Mouse (Mus musculus) Muller cell, postnatal 12 days (primary cell): ENCODE measurements around the gene Arsb.

ENCODE experiments used
- DNase-seq: peaks from one replicate; pipeline ENCODE4 v3.0.0-alpha.2; 2015; ENCODE audit errors: inconsistent ontology term

Arsb gene

DNA sequence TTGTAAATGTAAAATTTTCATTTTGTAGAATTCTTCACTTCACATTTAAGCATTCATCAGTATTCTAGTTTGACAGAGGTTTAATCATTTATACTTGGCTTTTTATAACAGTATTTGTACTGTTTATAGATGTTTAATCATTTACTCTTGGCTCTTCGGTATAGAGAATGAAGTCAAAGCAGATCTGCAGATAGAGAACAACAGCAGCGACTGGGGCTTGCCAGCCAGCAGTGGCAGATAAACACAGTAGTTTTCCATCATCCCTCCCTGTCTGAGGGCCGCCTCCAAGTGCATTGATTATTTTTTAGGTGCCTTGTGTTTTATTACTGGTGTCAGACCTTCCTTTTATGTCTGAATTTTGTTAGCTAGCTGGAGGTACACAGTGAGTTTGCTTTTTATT is 118.6 kb downstream of the Arsb start:
- no peak for DNase-seq

DNA sequence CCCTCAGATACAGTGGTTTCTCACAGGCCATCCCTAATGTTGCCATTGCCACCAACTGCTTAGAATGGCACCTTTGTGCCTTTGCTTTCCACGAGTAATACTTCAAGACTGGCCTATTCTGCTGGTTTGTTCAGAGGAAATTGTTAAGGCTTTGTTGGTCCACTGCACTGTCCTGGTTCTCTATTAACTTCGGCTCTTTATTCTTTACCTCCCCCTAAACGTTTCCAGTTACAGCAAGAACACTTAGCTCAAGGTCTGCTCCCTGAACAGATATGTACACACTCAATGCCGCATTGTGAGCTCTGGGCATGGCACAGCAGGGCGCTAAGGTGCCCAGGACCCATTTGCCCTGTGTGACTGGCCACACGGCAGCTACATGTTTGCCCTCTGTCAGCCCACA is 119.8 kb downstream of the Arsb start:
- no peak for DNase-seq

DNA sequence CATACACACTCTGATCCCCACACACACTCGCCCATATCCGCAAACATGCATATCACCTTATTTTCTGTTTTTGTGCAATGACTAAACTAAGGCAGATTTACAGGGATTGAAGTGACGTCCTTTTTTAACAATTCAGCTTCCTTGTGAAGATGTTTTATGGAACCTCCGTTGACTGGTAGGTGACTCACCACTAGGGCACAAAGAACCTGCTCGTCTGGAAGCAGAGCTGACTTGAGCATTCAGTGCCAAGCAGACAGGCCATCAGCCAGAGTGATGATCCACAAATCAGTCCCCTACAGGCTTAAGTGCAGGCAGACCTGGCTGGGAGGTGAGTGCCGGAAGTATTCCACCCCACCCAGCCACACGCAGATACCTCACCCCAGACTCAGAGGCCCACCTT is 120.7 kb downstream of the Arsb start:
- DNase-seq = peak; percentile 41

DNA sequence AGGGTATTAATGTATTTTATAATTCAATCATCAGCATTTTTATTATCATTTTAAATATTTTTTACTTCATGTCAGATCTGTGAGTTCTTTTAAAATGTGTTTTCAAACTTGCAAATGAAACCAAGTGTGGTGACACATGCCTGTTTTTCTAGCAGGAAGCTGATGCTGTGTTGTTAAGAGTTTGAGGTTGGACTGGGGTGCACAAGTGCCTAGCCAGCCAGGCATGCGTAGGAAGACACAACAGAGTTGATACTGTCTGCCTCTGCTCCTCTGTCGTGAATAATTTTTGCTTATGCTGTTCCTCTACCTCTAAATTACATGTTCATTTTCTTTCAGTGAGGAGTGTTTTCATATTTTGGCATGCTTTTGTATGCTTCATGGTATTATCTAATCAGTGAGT is 122.7 kb downstream of the Arsb start:
- DNase-seq = no peak

DNA sequence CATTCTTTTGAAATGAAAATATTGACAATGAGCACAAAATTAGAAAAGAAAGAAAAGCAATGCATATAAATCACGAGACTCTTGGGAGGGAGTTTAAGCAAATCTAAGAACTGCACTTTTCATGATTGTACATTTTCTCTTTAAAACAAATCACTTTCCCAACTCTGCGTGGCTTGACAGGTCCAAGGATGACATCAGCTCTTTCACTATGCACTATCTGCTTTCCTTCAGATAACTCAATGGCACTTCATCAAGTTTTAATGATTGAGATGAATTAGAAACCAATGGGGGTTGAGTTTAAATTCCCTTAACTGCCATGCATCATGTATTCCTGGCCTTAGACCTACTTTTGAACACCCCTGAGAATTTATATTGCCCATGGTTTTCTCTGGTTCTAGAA is 124.0 kb downstream of the Arsb start:
- no peak for DNase-seq

- no peak for DNase-seq
Measured at GRCm38 (mm10) chr13:93897943-93898826, 126.8 kb downstream of the Arsb start.

DNA sequence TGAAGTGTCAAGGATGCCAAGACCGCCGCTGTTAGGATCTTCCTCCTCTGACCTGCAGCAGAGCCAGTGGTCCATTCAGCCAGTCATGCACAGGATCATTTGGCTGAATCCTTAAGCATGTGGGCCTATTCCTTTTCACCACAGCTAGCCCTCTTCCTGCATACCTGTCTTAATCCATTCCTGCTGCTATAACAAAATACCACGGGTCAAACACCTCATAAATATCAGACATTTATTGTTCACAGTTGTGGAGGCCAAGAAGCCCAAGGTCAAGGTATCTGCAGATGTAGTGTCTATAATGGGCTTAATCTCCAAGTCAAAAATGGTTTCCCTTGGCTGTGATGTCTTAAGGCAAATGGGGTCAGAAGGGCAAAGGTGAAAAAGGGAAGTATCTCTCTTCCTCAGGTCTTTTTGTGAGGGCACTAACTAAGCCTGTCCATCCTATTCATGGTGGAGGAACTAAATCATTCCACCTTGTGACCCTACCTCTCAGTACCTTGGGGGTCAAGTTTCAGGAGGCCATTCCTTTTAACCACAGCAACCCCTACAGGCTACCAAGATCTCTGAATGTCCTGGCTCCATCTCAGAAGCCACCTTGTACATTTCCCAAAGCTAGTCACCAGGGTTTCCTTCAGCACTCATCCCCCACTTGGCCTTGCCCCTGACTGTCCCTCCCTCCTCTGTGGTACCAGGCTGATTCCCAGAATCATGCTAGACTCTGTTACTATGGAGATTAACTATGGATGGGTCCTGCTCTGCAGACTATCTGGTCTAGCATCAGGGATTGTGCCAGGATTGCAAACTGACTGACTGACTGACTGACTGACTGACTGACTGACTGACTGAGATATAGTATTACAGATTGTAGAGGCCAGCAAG is 128.2 kb downstream of the Arsb start:
- DNase-seq = no peak

- no peak for DNase-seq
Measured at GRCm38 (mm10) chr13:93900934-93901626, 129.7 kb downstream of the Arsb start.

DNA sequence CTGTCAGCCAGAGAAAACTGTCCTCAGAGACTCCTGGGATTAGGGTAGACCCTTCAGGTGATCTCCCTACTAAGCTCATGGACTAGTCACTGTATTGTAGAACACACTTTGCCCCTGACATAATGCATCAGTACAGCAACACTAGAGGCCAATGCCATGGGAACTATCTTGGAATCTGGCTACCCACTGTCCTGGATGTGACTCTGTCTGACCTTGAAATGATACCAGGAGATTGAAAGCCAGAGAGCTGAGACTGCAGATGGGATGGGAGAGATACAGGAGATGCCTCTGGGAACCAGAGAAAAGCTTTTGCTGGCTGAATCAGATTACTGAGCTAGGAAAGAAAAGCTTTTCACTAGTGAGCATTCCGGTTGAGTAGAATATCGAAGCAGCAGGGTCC is 130.7 kb downstream of the Arsb start:
- DNase-seq = no peak

DNA sequence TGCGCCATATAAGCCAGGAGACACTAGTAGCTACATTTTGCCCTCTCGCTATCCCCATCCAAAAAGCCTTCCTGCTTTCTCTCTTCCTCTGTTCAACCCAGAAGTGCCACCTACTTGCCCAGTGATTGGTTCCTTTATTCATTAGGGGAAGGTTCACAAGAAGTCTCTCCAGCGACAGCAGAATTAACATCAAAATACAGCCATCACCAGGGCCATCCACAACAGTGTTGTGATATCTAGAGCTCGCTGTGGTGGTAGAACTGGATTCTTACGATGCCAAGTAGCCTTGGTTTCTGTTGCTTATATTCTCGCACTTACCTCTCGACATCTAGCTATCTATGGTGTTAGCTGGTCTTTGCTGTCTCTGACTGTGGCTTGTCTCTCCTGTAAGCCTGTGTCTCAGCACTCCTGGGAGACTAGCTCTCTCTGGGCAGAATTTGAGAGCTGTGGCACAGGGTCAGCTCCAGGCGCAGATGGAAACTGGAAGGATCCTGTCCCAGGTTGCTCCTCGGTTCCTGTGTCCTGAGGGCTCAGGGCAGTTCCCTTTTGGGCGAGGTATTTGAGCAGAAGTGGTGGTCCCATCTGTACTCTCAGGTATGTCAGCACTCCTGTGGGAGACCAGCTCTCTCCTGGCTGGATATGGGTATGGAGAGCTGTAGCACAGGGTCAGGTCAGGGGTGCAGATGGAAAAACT is 135.3 kb downstream of the Arsb start:
- DNase-seq = no peak

DNA sequence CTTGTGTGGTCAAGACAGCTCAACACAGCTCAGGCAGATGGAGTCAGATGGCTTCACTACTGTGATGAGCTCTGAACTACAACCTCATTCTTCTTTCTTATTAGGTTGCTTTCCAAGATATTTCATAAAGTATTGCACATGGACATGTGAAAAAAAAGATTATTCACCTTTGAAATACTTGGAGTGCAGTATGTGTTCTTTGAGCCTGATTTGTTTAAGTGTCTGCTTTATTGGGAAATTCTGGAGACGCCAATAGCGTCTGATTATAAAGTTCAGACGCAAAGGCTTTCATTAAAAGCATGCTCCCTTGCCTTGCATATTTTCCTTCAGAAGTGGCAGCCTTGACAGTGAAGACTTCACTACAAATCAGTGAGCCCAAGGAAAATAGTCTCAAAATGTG is 136.5 kb downstream of the Arsb start:
- DNase-seq = no peak

GRCm38 (mm10) chr13:93909847-93910246 is 138.4 kb downstream of the Arsb start:
- no peak for DNase-seq

DNA sequence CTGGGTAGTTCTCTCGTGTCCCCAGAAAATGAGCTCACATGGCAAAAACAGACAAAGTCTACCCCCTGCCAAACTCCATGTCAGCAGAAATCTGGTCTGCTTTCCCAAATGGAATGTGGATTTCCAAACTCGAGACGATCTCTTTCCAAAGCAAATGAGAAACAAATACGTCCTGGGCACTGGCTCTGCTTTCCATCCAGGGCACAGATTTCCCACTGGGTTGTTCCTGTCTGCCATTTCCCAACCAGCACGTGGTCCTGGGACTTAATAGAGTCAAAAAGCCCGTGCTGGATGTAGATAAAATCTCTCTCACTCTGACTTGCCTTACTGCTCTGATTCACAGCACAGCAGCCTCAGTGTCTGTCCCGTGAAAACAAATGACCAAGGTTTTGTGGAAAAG is 139.6 kb downstream of the Arsb start:
- DNase-seq = no peak

GRCm38 (mm10) chr13:93912326-93912915 is 141.0 kb downstream of the Arsb start:
- DNase-seq = no peak

DNA sequence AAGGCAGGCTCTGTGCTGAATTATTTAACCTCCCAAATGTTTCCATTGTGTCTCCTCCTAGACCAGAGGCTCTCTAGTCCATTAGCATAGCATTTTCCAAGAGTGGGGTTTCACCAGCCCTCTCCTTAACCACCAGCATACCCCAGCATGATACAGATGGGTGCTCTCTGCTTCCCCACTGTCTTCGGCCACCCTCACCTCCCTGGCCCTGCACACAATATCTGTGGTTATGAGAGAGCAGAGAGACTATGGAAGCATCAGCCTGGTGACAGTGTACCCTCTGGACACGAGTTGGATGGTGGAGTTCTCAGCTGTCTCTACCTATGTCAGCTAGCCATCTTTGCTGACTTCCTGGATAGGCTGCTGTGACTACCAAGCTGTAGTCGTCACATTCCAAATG is 142.8 kb downstream of the Arsb start:
- no peak for DNase-seq

GRCm38 (mm10) chr13:93915641-93916570 is 144.5 kb downstream of the Arsb start:
- DNase-seq = no peak

- DNase-seq = no peak
Measured at GRCm38 (mm10) chr13:93919536-93919935, 148.1 kb downstream of the Arsb start.

- DNase-seq = no peak
Measured at GRCm38 (mm10) chr13:93920080-93920785, 148.8 kb downstream of the Arsb start.

GRCm38 (mm10) chr13:93920786-93921300 is 149.4 kb downstream of the Arsb start:
- DNase-seq = no peak
